Mouse (Mus musculus): ENCODE data around the gene Slc30a10. TPM values are rescaled to one million over a fixed set of nuclear protein-coding genes. Genes with fewer than 3 reads are reported as not detected.

The Slc30a10 gene
- polyA plus RNA-seq, 1 experiment from 2014 or later, result 2.2 TPM

DNA sequence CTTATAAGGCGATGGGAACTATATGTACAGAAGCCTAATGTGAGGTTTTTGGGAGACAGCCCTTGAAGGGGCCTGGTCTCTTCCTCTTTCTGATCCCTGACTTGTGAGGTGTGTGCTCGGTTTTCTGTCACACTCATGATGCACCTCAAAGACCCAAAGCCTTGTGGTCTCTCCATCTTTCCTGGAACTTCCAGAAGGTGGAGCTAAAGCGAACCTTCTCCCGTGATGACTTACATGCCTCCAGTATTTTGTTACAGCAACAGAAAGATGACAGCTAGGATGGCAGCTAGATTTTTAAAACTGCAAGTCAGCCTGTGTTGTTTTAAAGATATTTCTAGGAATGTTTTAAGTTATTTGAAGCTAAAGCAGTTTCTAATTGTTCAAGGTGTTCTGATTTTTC, 25.2 kb downstream of the Slc30a10 start:
- Histone ChIP-seq H3K27ac (ENCODE audit: low read depth, low read length) (no peak overlapping the region), H3K27me3 (ENCODE audit: control insufficient read depth, insufficient read depth, low read length) (no peaks in the 10 kb centered on the region)
- WGBS, result 92% methylated on average over 4 of the region's 4 CpGs

DNA sequence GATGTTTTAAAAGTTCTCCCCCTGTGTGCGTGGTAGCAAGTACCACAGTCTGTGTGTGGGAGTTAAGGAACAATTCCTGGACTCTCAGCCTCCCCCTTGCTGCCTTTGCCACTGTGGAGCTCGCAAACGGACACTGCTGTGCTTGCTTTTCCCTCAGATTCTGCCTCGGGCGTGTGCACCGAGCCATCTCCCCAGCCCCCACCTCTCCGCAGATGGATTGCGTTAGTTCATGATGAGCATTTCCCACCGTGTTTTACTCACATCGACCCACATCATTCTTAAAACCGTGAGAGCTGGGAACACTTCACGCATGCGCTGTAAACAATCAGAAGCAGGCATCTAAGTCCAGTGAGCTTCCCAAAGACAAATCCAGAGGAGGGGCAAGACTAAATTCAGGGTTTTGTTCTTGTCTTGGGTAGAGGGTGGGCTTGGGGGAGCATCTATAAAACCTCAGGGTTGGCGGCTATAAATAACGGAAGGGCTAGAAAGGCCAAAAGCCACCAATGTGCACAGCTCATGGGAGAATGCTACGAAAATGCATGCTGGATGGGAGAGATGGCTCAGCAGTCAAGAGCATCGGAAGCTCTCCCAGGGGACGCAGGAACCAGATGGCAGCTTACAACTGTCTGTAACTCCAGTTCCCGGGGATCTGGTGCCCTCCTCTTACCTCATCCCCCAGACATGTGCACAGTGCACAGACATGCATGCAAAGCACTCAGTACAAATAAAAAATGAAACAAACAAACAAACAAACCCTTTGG, 27.5 kb downstream of the Slc30a10 start:
- H3K4me1 ChIP-seq (ENCODE audit: control insufficient read depth, insufficient read depth, low read length), result peaks cover 4% of the 10 kb centered on the region; the same call in 1 of the 2 replicates
- H3K4me2 ChIP-seq, result no peak overlapping the region
- H3K36me3 ChIP-seq (ENCODE audit: control insufficient read depth, insufficient read depth, low read length), result no peaks in the 10 kb centered on the region
- H3K9ac ChIP-seq (ENCODE audit: low read length), result no peak overlapping the region
- 69% methylated on average over 19 of the region's 19 CpGs for WGBS
- no peaks in the 10 kb centered on the region for H3K9me3 ChIP-seq (ENCODE audit: control insufficient read depth, low read length)
- DNase-seq (ENCODE audit: low spot score, missing footprints) (peak; percentile 88), ATAC-seq (ENCODE audit: low FRiP score) (peak; percentile 68)
- no peaks in the 10 kb centered on the region for H3K27me3 ChIP-seq (ENCODE audit: control insufficient read depth, insufficient read depth, low read length)
- no peak overlapping the region for H3K4me3 ChIP-seq (ENCODE audit: low read depth, low read length)
- H3K27ac ChIP-seq (ENCODE audit: low read depth, low read length), result no peak overlapping the region

More for the DNA sequence above, 25.2 kb downstream of the Slc30a10 start:
- no peak overlapping the region for H3K9ac ChIP-seq (ENCODE audit: low read length)
- peaks cover 4% of the 10 kb centered on the region; the same call in 1 of the 2 replicates for H3K4me1 ChIP-seq (ENCODE audit: control insufficient read depth, insufficient read depth, low read length)
- no peak for ATAC-seq (ENCODE audit: low FRiP score)
- no peaks in the 10 kb centered on the region for H3K36me3 ChIP-seq (ENCODE audit: control insufficient read depth, insufficient read depth, low read length)
- no peak for DNase-seq (ENCODE audit: low spot score, missing footprints)
- H3K9me3 ChIP-seq (ENCODE audit: control insufficient read depth, low read length), result no peaks in the 10 kb centered on the region
- no peak overlapping the region for H3K4me2 ChIP-seq
- no peak overlapping the region for H3K4me3 ChIP-seq (ENCODE audit: low read depth, low read length)

DNA sequence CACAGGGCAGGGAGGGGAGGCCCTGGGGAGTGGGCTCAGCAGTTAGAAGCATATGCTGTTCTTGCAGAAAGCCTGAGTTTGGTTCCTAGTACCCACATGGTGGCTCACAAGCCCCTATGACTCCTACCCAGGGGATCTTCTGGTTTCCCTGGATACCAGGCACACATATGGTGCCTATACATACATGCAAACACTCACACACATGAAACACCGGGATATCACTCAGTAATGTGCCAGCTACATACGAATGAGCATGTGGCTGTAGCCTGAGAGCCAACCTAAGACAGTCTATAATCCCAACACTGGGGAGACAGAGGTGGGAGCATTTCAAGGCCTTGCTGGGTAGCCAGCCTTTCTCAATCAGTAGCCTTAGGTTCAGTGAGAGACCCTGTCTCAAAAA, 28.1 kb downstream of the Slc30a10 start:
- H3K4me1 ChIP-seq (ENCODE audit: control insufficient read depth, insufficient read depth, low read length), result peaks cover 4% of the 10 kb centered on the region; the same call in 1 of the 2 replicates
- no peaks in the 10 kb centered on the region for H3K36me3 ChIP-seq (ENCODE audit: control insufficient read depth, insufficient read depth, low read length)
- no peak overlapping the region for H3K4me2 ChIP-seq
- no peak for ATAC-seq (ENCODE audit: low FRiP score)
- H3K27ac ChIP-seq (ENCODE audit: low read depth, low read length), result no peak overlapping the region
- H3K4me3 ChIP-seq (ENCODE audit: low read depth, low read length), result no peak overlapping the region
- 79% methylated on average over 2 of the region's 2 CpGs for WGBS
- DNase-seq (ENCODE audit: low spot score, missing footprints), result no peak
- H3K9me3 ChIP-seq (ENCODE audit: control insufficient read depth, low read length), result no peaks in the 10 kb centered on the region
- H3K27me3 ChIP-seq (ENCODE audit: control insufficient read depth, insufficient read depth, low read length), result no peaks in the 10 kb centered on the region
- H3K9ac ChIP-seq (ENCODE audit: low read length), result no peak overlapping the region

DNA sequence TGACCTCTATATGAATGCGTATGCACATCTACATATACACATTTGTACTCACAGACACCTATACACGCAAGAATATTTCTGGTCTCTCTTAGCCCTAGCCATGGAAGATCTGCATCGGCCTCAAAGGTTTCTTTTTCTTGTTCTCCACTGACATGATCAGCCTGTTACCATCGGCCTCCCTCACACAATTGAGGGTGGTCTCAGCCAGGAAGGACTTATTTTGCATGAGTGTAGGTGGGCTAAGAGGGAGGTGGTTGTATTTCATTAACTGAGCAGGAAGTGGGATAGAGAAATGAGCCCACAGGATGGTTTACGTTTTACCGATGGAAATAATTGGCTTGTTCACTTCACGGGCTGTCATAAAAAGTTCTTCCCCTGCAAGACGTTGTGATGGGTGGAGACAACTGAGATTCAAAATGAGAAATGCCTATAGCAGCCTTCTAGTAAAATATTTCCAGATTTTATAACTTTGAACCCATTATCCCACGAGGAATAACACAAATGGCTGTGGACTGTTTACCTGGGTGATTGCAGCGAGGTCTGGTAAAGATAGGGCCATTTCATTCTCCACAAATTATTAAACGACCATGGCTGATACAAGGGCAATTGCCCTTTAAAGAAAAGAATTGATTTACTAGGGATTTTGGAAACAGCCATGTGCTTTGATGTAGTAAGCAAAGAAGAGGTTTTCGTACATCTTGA, 28.9 kb downstream of the Slc30a10 start:
- no peaks in the 10 kb centered on the region for H3K27me3 ChIP-seq (ENCODE audit: control insufficient read depth, insufficient read depth, low read length)
- H3K9me3 ChIP-seq (ENCODE audit: control insufficient read depth, low read length), result no peaks in the 10 kb centered on the region
- no peak overlapping the region for H3K9ac ChIP-seq (ENCODE audit: low read length)
- H3K4me3 ChIP-seq (ENCODE audit: low read depth, low read length), result no peak overlapping the region
- DNase-seq (ENCODE audit: low spot score, missing footprints) (no peak), ATAC-seq (ENCODE audit: low FRiP score) (no peak)
- no peak overlapping the region for H3K4me2 ChIP-seq
- peaks cover 4% of the 10 kb centered on the region; the same call in 1 of the 2 replicates for H3K4me1 ChIP-seq (ENCODE audit: control insufficient read depth, insufficient read depth, low read length)
- WGBS, result 91% methylated on average over 12 of the region's 12 CpGs
- no peaks in the 10 kb centered on the region for H3K36me3 ChIP-seq (ENCODE audit: control insufficient read depth, insufficient read depth, low read length)
- no peak overlapping the region for H3K27ac ChIP-seq (ENCODE audit: low read depth, low read length)

DNA sequence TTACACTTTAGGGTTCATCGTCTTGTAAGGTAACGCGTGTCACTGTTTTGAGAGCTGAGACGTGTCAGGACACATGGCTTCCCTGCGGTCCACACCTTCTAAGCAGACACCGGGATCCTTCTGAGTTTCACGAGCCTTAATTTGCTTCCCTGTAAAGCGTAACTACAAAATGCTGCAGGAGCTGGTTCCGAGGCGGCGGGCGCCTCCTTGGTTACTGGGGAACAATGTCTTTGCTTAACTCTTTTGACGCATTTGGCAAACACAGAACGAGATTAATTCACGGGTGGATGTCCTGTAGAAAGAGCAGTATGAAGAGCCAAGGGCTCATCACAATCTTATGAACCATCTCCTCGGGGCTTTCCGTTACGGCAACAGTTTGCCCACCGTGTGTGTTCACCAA, 29.6 kb downstream of the Slc30a10 start:
- Histone ChIP-seq H3K4me1 (ENCODE audit: control insufficient read depth, insufficient read depth, low read length) (peaks cover 4% of the 10 kb centered on the region; the same call in 1 of the 2 replicates), H3K4me2 (no peak overlapping the region), H3K36me3 (ENCODE audit: control insufficient read depth, insufficient read depth, low read length) (no peaks in the 10 kb centered on the region), H3K9ac (ENCODE audit: low read length) (no peak overlapping the region), H3K9me3 (ENCODE audit: control insufficient read depth, low read length) (no peaks in the 10 kb centered on the region), H3K4me3 (ENCODE audit: low read depth, low read length) (no peak overlapping the region), H3K27ac (ENCODE audit: low read depth, low read length) (no peak overlapping the region), H3K27me3 (ENCODE audit: control insufficient read depth, insufficient read depth, low read length) (no peaks in the 10 kb centered on the region)
- 71% methylated on average over 19 of the region's 19 CpGs for WGBS
- ATAC-seq (ENCODE audit: low FRiP score), result no peak
- DNase-seq (ENCODE audit: low spot score, missing footprints), result no peak

DNA sequence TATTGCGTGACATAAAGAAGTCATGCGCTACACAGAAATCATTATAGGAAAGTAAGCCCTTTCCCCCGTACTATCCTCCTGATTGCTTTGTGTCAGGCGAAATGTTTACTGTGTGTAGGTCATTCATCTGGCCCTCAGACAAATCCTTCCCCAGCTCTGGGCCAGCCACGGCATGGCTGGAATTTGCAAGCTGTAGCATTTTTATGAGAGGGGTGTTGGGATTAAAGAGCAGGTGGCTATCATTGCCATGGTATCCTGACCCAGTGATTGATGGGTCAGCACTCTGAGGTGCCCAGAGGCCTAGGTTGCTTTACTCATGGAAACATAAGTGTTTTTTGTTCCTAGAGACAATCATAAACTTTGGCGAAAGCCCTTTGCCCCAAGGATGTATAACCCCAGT, 35.2 kb downstream of the Slc30a10 start:
- WGBS, result 68% methylated on average over 6 of the region's 6 CpGs
- DNase-seq (ENCODE audit: low spot score, missing footprints), result no peak
- Histone ChIP-seq H3K27me3 (ENCODE audit: control insufficient read depth, insufficient read depth, low read length) (no peaks in the 10 kb centered on the region), H3K9ac (ENCODE audit: low read length) (no peak overlapping the region), H3K36me3 (ENCODE audit: control insufficient read depth, insufficient read depth, low read length) (no peaks in the 10 kb centered on the region), H3K4me1 (ENCODE audit: control insufficient read depth, insufficient read depth, low read length) (no peaks in the 10 kb centered on the region; the same call in 1 of the 2 replicates), H3K4me2 (no peak overlapping the region), H3K9me3 (ENCODE audit: control insufficient read depth, low read length) (no peaks in the 10 kb centered on the region), H3K4me3 (ENCODE audit: low read depth, low read length) (no peak overlapping the region), H3K27ac (ENCODE audit: low read depth, low read length) (no peak overlapping the region)
- ATAC-seq (ENCODE audit: low FRiP score), result no peak

DNA sequence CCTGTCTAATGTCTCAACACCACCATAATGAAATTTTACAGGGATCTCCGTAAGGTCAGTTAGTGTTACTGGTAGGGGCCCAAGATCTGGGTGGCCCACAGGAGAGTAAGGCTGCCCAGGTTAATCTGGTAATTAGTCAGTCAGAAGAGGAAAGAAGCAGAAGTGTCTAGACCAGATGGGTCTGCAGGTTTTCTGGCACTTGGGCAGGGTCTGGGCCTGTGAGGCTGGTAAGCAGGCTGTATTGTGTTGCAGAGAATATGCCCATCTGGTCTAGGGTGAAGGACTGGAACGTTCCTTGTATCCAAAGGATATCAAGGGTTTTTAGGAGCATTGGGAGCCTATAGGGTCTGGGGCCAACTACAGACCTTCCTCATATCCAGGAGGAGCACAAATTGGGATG, 36.0 kb downstream of the Slc30a10 start:
- no peaks in the 10 kb centered on the region; the same call in 1 of the 2 replicates for H3K4me1 ChIP-seq (ENCODE audit: control insufficient read depth, insufficient read depth, low read length)
- H3K9me3 ChIP-seq (ENCODE audit: control insufficient read depth, low read length), result no peaks in the 10 kb centered on the region
- no peaks in the 10 kb centered on the region for H3K36me3 ChIP-seq (ENCODE audit: control insufficient read depth, insufficient read depth, low read length)
- ATAC-seq (ENCODE audit: low FRiP score) (no peak), DNase-seq (ENCODE audit: low spot score, missing footprints) (no peak)
- H3K27ac ChIP-seq (ENCODE audit: low read depth, low read length), result no peak overlapping the region
- 90% methylated on average over 2 of the region's 2 CpGs for WGBS
- H3K4me3 ChIP-seq (ENCODE audit: low read depth, low read length), result no peak overlapping the region
- H3K4me2 ChIP-seq, result no peak overlapping the region
- no peak overlapping the region for H3K9ac ChIP-seq (ENCODE audit: low read length)
- H3K27me3 ChIP-seq (ENCODE audit: control insufficient read depth, insufficient read depth, low read length), result no peaks in the 10 kb centered on the region

DNA sequence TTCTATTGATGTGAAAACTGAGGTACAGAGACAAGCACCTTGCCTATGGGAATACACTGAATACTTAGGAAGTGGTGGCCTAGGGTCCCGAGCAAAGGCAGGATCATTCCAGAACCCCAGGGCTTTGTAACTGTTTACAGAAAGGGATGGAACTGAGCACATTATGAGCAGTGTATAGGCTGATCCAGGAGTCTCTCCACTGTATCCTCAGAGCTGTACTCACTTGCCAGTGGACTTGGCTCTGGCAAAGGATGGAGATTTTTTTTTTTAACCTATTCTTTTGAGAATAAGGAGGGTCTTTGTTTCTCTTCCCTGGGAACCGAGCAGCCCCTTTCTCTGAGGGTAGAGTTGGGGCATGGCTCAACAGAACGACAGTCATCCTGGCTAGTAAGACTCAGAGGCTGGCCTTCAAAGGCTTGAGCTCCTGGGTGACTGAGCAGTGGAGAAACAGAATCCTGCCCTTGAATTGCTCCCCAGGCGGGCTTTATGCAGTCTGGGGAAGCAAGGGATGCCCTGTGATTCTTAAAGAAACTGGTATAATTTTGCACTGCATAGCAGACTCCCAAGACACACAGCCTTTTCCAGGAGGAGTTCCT, 38.9 kb downstream of the Slc30a10 start:
- H3K27ac ChIP-seq (ENCODE audit: low read depth, low read length), result no peak overlapping the region
- H3K36me3 ChIP-seq (ENCODE audit: control insufficient read depth, insufficient read depth, low read length), result no peaks in the 10 kb centered on the region
- H3K4me3 ChIP-seq (ENCODE audit: low read depth, low read length), result no peak overlapping the region
- H3K4me2 ChIP-seq, result no peak overlapping the region
- H3K4me1 ChIP-seq (ENCODE audit: control insufficient read depth, insufficient read depth, low read length), result no peaks in the 10 kb centered on the region; the same call in 1 of the 2 replicates
- DNase-seq (ENCODE audit: low spot score, missing footprints), result no peak
- no peaks in the 10 kb centered on the region for H3K9me3 ChIP-seq (ENCODE audit: control insufficient read depth, low read length)
- no peaks in the 10 kb centered on the region for H3K27me3 ChIP-seq (ENCODE audit: control insufficient read depth, insufficient read depth, low read length)
- H3K9ac ChIP-seq (ENCODE audit: low read length), result no peak overlapping the region
- 29% methylated on average over 4 of the region's 4 CpGs for WGBS
- ATAC-seq (ENCODE audit: low FRiP score), result 0 out of 2 replicates have a peak, but pooled peaks have one; percentile 16

Data from midbrain, embryonic 11.5 days (tissue).